Mouse (Mus musculus): ENCODE measurements around the gene Scn1b. TPM values are rescaled to one million over a fixed set of nuclear protein-coding genes. Genes with fewer than 3 reads are reported as not detected.

The Scn1b gene
- polyA plus RNA-seq, 1 experiment from 2014 or later: 2.8 TPM

GRCm38 (mm10) chr7:31105061-31105768 lies 21.6 kb downstream of the Scn1b start:
- no peak overlapping the region for H3K4me3 ChIP-seq (replicated peaks; ENCODE audit: low read depth, low read length)
- whole genome bisulfite sequencing: 37% methylated on average over 15 of the region's 15 CpGs
- no peaks in the 10 kb centered on the region for H3K9me3 ChIP-seq (replicated peaks; ENCODE audit: low read length)
- H3K27ac ChIP-seq: no peak overlapping the region
- H3K27me3 ChIP-seq (ENCODE audit: insufficient read depth, low read length): no peaks in the 10 kb centered on the region
- ATAC-seq (replicated peaks; ENCODE audit: low FRiP score, low read depth) (no peak), DNase-seq (ENCODE audit: low spot score) (no peak)
- no peak overlapping the region for H3K9ac ChIP-seq (ENCODE audit: low read depth, low read length)
- TF ChIP-seq CTCF (IDR thresholded peaks at IDR 0.05; ENCODE audit: low read depth): peak; percentile 70
- no peaks in the 10 kb centered on the region for H3K4me1 ChIP-seq (replicated peaks; ENCODE audit: insufficient read depth, low read length)
- no peak overlapping the region for H3K4me2 ChIP-seq (ENCODE audit: low read length)
- H3K36me3 ChIP-seq (ENCODE audit: insufficient read depth, low read length): no peaks in the 10 kb centered on the region

- Histone ChIP-seq H3K4me3 (replicated peaks; ENCODE audit: low read depth, low read length) (no peak overlapping the region), H3K9ac (ENCODE audit: low read depth, low read length) (no peak overlapping the region), H3K4me1 (replicated peaks; ENCODE audit: insufficient read depth, low read length) (no peaks in the 10 kb centered on the region), H3K27ac (no peak overlapping the region), H3K9me3 (replicated peaks; ENCODE audit: low read length) (no peaks in the 10 kb centered on the region), H3K27me3 (ENCODE audit: insufficient read depth, low read length) (no peaks in the 10 kb centered on the region), H3K36me3 (ENCODE audit: insufficient read depth, low read length) (no peaks in the 10 kb centered on the region), H3K4me2 (ENCODE audit: low read length) (no peak overlapping the region)
- ATAC-seq (replicated peaks; ENCODE audit: low FRiP score, low read depth) (no peak), DNase-seq (ENCODE audit: low spot score) (no peak)
- 77% methylated on average over 14 of the region's 14 CpGs for WGBS
- TF ChIP-seq CTCF (IDR thresholded peaks at IDR 0.05; ENCODE audit: low read depth): no peak
Measured at GRCm38 (mm10) chr7:31100786-31101185, 26.0 kb downstream of the Scn1b start.

DNA sequence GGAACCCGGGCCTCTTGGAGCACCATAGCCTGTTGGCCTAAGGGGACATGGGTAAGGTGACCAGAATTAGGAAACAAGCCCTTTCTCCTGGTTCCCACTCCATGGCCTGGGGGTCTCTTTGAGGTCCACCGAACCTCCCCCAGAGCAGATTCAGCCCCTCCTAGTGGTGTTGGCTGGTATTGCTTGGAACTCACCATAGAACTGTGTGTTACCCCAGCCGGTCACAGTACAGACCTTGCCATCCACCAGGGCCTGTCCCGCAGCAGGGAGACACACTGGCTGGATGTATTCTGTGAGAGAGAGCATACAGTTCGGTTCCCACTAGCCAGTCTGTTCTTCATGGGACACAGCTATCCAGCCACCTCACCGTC lies 27.2 kb downstream of the Scn1b start:
- H3K9me3 ChIP-seq (replicated peaks; ENCODE audit: low read length): no peaks in the 10 kb centered on the region
- H3K4me2 ChIP-seq (ENCODE audit: low read length): no peak overlapping the region
- no peak overlapping the region for H3K9ac ChIP-seq (ENCODE audit: low read depth, low read length)
- no peaks in the 10 kb centered on the region for H3K4me1 ChIP-seq (replicated peaks; ENCODE audit: insufficient read depth, low read length)
- no peak overlapping the region for H3K4me3 ChIP-seq (replicated peaks; ENCODE audit: low read depth, low read length)
- H3K36me3 ChIP-seq (ENCODE audit: insufficient read depth, low read length): no peaks in the 10 kb centered on the region
- H3K27ac ChIP-seq: no peak overlapping the region
- ATAC-seq (replicated peaks; ENCODE audit: low FRiP score, low read depth) (no peak), DNase-seq (ENCODE audit: low spot score) (no peak)
- H3K27me3 ChIP-seq (ENCODE audit: insufficient read depth, low read length): no peaks in the 10 kb centered on the region
- peak; percentile 23; the same call in 1 of the 2 replicates for TF ChIP-seq CTCF (IDR thresholded peaks at IDR 0.05; ENCODE audit: low read depth)
- WGBS: 91% methylated on average over 6 of the region's 6 CpGs

DNA sequence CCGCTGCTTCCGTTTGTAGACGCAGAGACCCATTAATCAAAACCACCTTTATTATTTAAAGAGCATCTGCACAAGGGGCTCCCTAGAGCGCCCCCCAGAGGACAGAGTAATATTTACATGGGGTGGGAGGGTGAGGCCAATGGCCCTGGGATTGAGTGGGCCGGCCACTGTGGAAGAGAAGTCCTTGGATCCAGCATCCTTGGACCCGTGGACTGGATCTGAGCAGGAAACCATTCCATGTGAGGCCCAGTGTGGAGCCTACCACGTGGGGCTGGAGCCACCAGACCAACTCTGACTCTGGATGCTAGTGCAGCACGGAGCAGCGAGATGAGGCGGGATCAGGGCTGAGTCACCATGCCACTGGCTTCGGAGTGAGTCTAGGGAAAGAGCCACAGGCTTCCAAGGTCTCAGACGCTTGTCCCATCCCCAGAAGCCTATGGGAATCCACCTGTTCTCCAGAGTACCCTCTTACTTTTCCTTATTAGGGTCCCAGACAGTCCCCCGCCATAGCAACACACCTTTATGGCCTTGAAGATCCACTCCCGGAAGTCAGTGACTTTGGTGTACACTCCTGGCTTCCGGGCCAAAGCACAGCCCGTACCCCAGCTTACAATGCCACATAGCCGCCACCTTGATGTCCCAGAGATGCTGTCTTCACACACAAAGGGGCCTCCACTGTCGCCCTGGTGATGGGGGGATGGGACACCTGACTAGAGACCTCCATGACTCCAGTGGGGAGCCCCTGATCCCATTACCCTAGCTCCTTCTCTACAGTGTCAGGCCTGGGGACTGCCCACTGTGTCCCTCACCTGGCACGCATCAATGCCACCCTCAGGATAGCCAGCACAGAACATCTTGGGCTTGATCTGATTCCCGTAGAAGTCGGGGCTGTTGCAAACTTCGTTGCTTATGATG lies 27.8 kb downstream of the Scn1b start:
- no peaks in the 10 kb centered on the region for H3K4me1 ChIP-seq (replicated peaks; ENCODE audit: insufficient read depth, low read length)
- H3K9ac ChIP-seq (ENCODE audit: low read depth, low read length): no peak overlapping the region
- no peak overlapping the region for H3K4me3 ChIP-seq (replicated peaks; ENCODE audit: low read depth, low read length)
- H3K27ac ChIP-seq: no peak overlapping the region
- peak; percentile 44; the same call in 1 of the 2 replicates for TF ChIP-seq CTCF (IDR thresholded peaks at IDR 0.05; ENCODE audit: low read depth)
- no peaks in the 10 kb centered on the region for H3K27me3 ChIP-seq (ENCODE audit: insufficient read depth, low read length)
- WGBS: 76% methylated on average over 22 of the region's 22 CpGs
- ATAC-seq (replicated peaks; ENCODE audit: low FRiP score, low read depth) (no peak), DNase-seq (ENCODE audit: low spot score) (no peak)
- no peak overlapping the region for H3K4me2 ChIP-seq (ENCODE audit: low read length)
- no peaks in the 10 kb centered on the region for H3K36me3 ChIP-seq (ENCODE audit: insufficient read depth, low read length)
- no peaks in the 10 kb centered on the region for H3K9me3 ChIP-seq (replicated peaks; ENCODE audit: low read length)

DNA sequence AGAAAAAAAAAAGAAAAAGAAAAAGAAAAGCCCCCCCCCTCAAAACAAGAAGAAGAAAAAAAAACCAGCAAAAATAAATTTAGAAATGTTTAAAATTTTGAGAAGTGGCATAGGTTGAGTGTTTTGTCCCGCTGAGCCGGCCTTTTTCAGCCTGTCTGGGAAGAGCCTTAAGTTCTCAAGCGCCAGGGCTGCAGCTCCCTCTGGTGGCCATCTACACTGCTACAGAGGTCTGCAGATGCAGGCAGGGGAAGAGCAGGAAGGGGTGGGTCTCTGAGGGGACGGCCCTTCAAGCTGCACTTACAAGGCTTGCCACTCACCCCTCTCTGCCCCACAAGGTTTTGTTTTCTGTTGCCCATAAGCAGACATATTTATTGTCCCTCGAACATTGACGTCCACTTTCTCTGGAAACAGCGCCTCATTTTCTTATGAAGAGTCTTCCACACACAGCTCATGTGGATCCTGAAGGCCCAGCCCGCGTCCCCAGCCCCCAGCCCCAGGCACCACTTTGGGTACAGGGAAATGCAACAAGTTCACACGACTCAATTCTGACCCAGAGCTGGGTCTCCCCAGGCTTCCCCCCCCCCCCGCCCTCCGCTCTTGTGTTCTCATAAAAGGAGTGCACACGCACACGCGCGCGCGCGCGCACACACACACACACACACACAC lies 29.1 kb downstream of the Scn1b start:
- Histone ChIP-seq H3K4me1 (replicated peaks; ENCODE audit: insufficient read depth, low read length) (no peaks in the 10 kb centered on the region), H3K27ac (no peak overlapping the region), H3K4me2 (ENCODE audit: low read length) (peak overlapping the region; percentile 38), H3K4me3 (replicated peaks; ENCODE audit: low read depth, low read length) (no peak overlapping the region), H3K9ac (ENCODE audit: low read depth, low read length) (no peak overlapping the region), H3K27me3 (ENCODE audit: insufficient read depth, low read length) (no peaks in the 10 kb centered on the region), H3K9me3 (replicated peaks; ENCODE audit: low read length) (no peaks in the 10 kb centered on the region), H3K36me3 (ENCODE audit: insufficient read depth, low read length) (no peaks in the 10 kb centered on the region)
- DNase-seq (ENCODE audit: low spot score): peak; percentile 97
- peak; percentile 90 for ATAC-seq (replicated peaks; ENCODE audit: low FRiP score, low read depth)
- 48% methylated on average over 20 of the region's 20 CpGs for WGBS
- TF ChIP-seq CTCF (IDR thresholded peaks at IDR 0.05; ENCODE audit: low read depth): peak; percentile 97

- ATAC-seq (replicated peaks; ENCODE audit: low FRiP score, low read depth) (no peak), DNase-seq (ENCODE audit: low spot score) (no peak)
- Histone ChIP-seq H3K27ac (no peak overlapping the region), H3K9me3 (replicated peaks; ENCODE audit: low read length) (no peaks in the 10 kb centered on the region), H3K4me3 (replicated peaks; ENCODE audit: low read depth, low read length) (no peak overlapping the region), H3K4me1 (replicated peaks; ENCODE audit: insufficient read depth, low read length) (no peaks in the 10 kb centered on the region), H3K27me3 (ENCODE audit: insufficient read depth, low read length) (no peaks in the 10 kb centered on the region), H3K9ac (ENCODE audit: low read depth, low read length) (no peak overlapping the region), H3K4me2 (ENCODE audit: low read length) (no peak overlapping the region), H3K36me3 (ENCODE audit: insufficient read depth, low read length) (no peaks in the 10 kb centered on the region)
- no peak for TF ChIP-seq CTCF (IDR thresholded peaks at IDR 0.05; ENCODE audit: low read depth)
- 71% methylated on average over 9 of the region's 9 CpGs for WGBS
Measured at GRCm38 (mm10) chr7:31096892-31097564, 29.8 kb downstream of the Scn1b start.

Data from kidney, postnatal 0 days (tissue).